In the genomic region with DNA sequence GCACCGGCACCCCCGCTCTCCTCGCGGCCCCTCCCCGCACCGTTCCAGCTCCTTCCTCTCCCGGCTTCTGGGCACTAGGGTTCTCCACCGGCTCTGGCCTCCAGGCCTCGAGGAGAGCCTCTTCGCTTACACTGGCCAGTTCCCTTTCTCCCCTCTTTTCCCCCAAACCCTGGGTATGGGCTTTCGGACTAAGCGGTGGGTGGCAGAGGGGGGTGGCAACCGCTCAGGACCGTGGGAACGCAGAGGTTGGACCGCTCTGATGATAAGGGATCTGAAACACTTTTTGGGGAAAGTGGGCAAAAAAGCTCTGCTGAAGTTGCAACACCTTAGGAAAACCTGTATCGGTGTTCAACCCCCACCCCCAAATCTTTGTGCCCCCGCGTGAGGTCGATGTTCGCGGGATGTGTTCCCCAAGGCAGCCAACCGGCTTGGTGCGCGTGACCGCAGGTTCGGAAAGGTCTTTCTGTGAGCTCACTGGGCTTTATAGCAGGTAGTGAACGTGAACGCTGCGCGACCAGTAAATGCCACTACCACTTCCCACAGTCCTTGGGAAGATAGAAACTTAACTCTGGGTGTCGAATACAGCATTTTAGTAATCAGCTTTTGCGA, we compare ENCODE assay signal across 8 mouse cellular contexts. TPM values are rescaled to one million over a fixed set of nuclear protein-coding genes. Genes with fewer than 3 reads are reported as not detected.
DNase-seq lines count a peak whose midpoint lies in the region; ATAC-seq and TF ChIP-seq lines count a peak whose summit lies in the region.

No protein-coding gene starts in this region.

- peaks cover 12% of the 10 kb centered on the region for H3K4me1 ChIP-seq in kidney, adult 2 months (ENCODE audit: control insufficient read depth, insufficient read depth, low read length)
- no peaks in the 10 kb centered on the region for H3K4me1 ChIP-seq in liver, embryonic 11.5 days (replicated peaks; ENCODE audit: control insufficient read depth, insufficient read depth, low read length)
- no peaks in the 10 kb centered on the region for H3K4me1 ChIP-seq in midbrain, postnatal 0 days (ENCODE audit: insufficient read depth, low read length)

- peak overlapping the region; percentile 81 for H3K27ac ChIP-seq in kidney, adult 2 months (ENCODE audit: insufficient read depth, low read depth, low read length)
- no peak overlapping the region for H3K27ac ChIP-seq in liver, embryonic 11.5 days (ENCODE audit: low read depth, low read length)
- H3K27ac ChIP-seq in midbrain, postnatal 0 days (ENCODE audit: low read depth, low read length), result peak overlapping the region; percentile 83

- peak overlapping the region; percentile 81 for H3K4me2 ChIP-seq in liver, embryonic 11.5 days
- H3K4me2 ChIP-seq in midbrain, postnatal 0 days (ENCODE audit: low read depth, low read length, poor library complexity, severe bottlenecking), result peak overlapping the region; percentile 93

- ATAC-seq in liver, embryonic 11.5 days (replicated peaks; ENCODE audit: low FRiP score), result 0 out of 2 replicates have a peak, but pooled peaks have one; percentile 15
- no peak; the same call in 1 of the 2 replicates for ATAC-seq in midbrain, postnatal 0 days (ENCODE audit: low FRiP score)

- peak overlapping the region; percentile 55 for H3K9ac ChIP-seq in liver, embryonic 11.5 days (ENCODE audit: low read depth, low read length)
- H3K9ac ChIP-seq in midbrain, postnatal 0 days (replicated peaks; ENCODE audit: low read length, poor library complexity, severe bottlenecking), result peak overlapping the region; percentile 85

- under 1% methylated on average over 33 of the region's 33 CpGs for WGBS in kidney, adult 2 months
- 1% methylated on average over 33 of the region's 33 CpGs for WGBS in liver, embryonic 11.5 days
- under 1% methylated on average over 33 of the region's 33 CpGs for WGBS in midbrain, postnatal 0 days

- TF ChIP-seq POLR2A in kidney, adult 2 months (IDR thresholded peaks at IDR 0.05; ENCODE audit: low read depth, low read length), result no peak

- no peak for TF ChIP-seq CTCF in kidney, adult 2 months (conservative IDR thresholded peaks at IDR 0.05; ENCODE audit: insufficient read depth, insufficient read length, low read depth, low read length)
- TF ChIP-seq CTCF in midbrain, postnatal 0 days (IDR thresholded peaks at IDR 0.05), result no peak

- H3K4me3 ChIP-seq in kidney, adult 2 months (ENCODE audit: insufficient read depth, low read depth, low read length), result peak overlapping the region; percentile 92
- peak overlapping the region; percentile 66 for H3K4me3 ChIP-seq in liver, embryonic 11.5 days (ENCODE audit: low read depth, low read length)
- peak overlapping the region; percentile 86 for H3K4me3 ChIP-seq in midbrain, postnatal 0 days (ENCODE audit: low read depth, low read length)

- no peaks in the 10 kb centered on the region for H3K27me3 ChIP-seq in kidney, adult 2 months (replicated peaks; ENCODE audit: control insufficient read depth, insufficient read depth, low read length)
- H3K27me3 ChIP-seq in liver, embryonic 11.5 days (replicated peaks; ENCODE audit: control insufficient read depth, insufficient read depth, low read length), result peaks cover 33% of the 10 kb centered on the region
- no peaks in the 10 kb centered on the region for H3K27me3 ChIP-seq in midbrain, postnatal 0 days (ENCODE audit: insufficient read depth, low read length)

- H3K36me3 ChIP-seq in kidney, adult 2 months (ENCODE audit: control insufficient read depth, insufficient read depth, low read length), result no peaks in the 10 kb centered on the region
- no peaks in the 10 kb centered on the region for H3K36me3 ChIP-seq in liver, embryonic 11.5 days (ENCODE audit: control insufficient read depth, insufficient read depth, low read length)
- H3K36me3 ChIP-seq in midbrain, postnatal 0 days (ENCODE audit: insufficient read depth, low read length), result no peaks in the 10 kb centered on the region

- no peaks in the 10 kb centered on the region for H3K9me3 ChIP-seq in liver, embryonic 11.5 days (ENCODE audit: control insufficient read depth, low read length)
- no peaks in the 10 kb centered on the region for H3K9me3 ChIP-seq in midbrain, postnatal 0 days (ENCODE audit: low read length)

- DNase-seq in urinary bladder, postnatal 14 days (ENCODE audit: low spot score), result peak; percentile 27
- DNase-seq in urinary bladder, adult 2 months (ENCODE audit: low spot score), result no peak
- peak; percentile 64 to 73 for DNase-seq in cerebellum, postnatal 10 days
- DNase-seq in heart, adult 8-10 months (ENCODE audit: low spot score), result peak; percentile 49
- DNase-seq in kidney, adult 2 months, result peak; percentile 66
- DNase-seq in liver, embryonic 11.5 days (ENCODE audit: low spot score), result peak; percentile 65
- DNase-seq in midbrain, postnatal 0 days (ENCODE audit: low spot score), result peak; percentile 39
- no peak for DNase-seq in Muller cell, postnatal 12 days (ENCODE audit: inconsistent ontology term)

RNA-seq across cellular contexts. Expression of gene Ppm1h, which starts 1.0 kb away (rescaled TPM):
- polyA plus RNA-seq in urinary bladder, adult 2 months (2012; rRNA removed), result 20.9 and 23.1 TPM in 2 replicates
- 1 to 10 TPM; 6.8 to 9.4 (median 7.2) TPM for total RNA-seq in heart, adult 8-10 months (2022)
- polyA plus RNA-seq in kidney, adult 2 months (2012; rRNA removed), result 27.1 and 29.2 TPM in 2 replicates
- 1.8 and 2.1 TPM in 2 replicates for polyA plus RNA-seq in liver, embryonic 11.5 days (2014; fragmentation: Nextera tagmentation; extraction: Ambion mirVana)
- total RNA-seq in midbrain, postnatal 0 days (2014; rRNA removed), result 34.8 and 42.8 TPM in 2 replicates
- polyA plus RNA-seq in midbrain, postnatal 0 days (2015; fragmentation: Nextera tagmentation; extraction: Ambion mirVana), result 25.9 and 28.0 TPM in 2 replicates

Comparison
In these comparisons a context has a peak if more than half of its experiments do, and no peak if none do; other contexts are left out.
1. DNase-seq: peak in urinary bladder, postnatal 14 days (single experiment), cerebellum, postnatal 10 days (2 of 2), heart, adult 8-10 months (single experiment), kidney, adult 2 months (single experiment), liver, embryonic 11.5 days (single experiment) and midbrain, postnatal 0 days (single experiment); none in urinary bladder, adult 2 months (single experiment) and Muller cell, postnatal 12 days (single experiment).
2. Peak in every context shown above with its lines, with median percentiles within 50 percentile points of each other: H3K4me3 ChIP-seq.